Mouse (Mus musculus) induced T-regulatory cell, adult 2 months (primary cell): ENCODE measurements around the gene H2-Oa.
"Not testable (repeated sequence)": the region's sequence is repeated elsewhere in the genome, so short reads cannot be mapped to it uniquely, and the experiment has no call there.

ENCODE experiments used
- DNase-seq: peaks from one replicate; pipeline ENCODE4 v3.0.0-alpha.2; 2012; ENCODE audit warnings: low read depth

Gene H2-Oa

DNA sequence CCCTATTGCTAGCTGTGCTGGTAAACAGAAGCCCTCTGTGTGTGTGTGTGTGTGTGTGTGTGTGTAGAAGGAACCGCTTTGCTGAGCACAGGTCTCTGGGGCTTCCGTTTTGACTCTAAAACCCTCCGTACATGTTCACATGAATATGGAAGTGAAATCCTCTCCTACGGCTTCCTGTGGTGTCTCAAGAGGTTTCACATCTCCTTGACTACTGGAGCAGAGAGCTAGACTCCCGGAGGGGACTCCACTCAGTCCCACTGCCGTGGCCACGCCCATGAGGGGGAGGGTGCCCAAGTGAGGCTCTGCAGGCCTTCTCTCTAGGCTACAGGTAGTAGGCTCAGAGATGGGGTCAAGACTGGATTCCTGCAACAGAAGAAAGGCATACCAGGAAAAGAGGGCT is 50.9 kb downstream of the H2-Oa start, which contains the start of gene H2-DMb2:
H2-DMb2 (plus strand) TSS at position 275 of the 400 bp plus-strand sequence.
- DNase-seq = peak; percentile 83

DNA sequence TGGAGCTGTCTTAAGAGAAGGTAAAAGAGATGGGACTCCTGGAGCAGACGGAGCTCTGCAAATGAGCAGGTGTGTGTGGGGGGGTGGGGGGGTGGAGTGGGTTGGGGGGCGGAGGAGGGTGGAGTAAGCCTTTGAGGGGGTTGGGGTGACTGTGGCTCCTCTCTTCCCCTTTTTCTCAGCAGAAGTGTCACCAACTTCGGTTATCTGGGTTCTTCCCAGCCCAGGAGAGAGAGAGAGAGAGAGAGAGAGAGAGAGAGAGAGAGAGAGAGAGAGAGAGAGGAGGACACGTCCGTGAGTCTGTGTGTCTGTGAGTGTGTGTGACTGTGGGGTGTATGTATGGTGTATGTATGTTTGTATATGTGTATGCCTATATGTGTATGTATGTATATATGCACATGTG is 51.3 kb downstream of the H2-Oa start:
- DNase-seq = no peak

DNA sequence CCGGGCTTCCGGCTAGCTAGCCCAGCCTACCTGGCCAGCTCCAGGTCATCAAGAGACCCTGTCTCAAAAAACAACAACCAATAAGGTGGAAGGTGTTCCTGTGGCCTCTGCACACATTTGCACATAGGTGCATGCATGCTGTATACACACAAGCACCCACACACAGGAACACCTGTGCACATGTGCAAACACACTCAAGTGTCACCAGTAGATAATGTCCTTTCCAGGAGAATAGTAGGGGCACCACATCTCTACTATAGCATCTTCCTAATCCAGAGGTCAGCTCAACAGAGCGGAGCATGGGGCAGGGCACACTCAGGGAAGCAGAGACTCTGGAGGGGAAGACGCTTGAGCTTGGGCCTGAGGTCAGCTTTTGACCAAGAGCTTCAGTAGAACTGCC is 52.1 kb downstream of the H2-Oa start:
- DNase-seq = not testable (repeated sequence)
